Mouse (Mus musculus) stomach, embryonic 14.5 days (tissue): ENCODE data around the gene Htt. TPM values are rescaled to one million over a fixed set of nuclear protein-coding genes. Genes with fewer than 3 reads are reported as not detected.

ENCODE experiments used
- ATAC-seq: fragments of 200-750 bp; cut with Nextera tagmentation; 2 replicates; pipeline ENCODE4 v1.8.0; 2017; ENCODE audit warnings: low read depth, moderate TSS enrichment; ENCODE audit not compliant: insufficient number of reproducible peaks, insufficient read depth, low FRiP score
- H3K27ac ChIP-seq: fragments of 300-500 bp; sonication (generic); 2 replicates; pipeline ENCODE4 v1.5.1; 2014; ENCODE audit warnings: mild to moderate bottlenecking, low read length, moderate library complexity, mixed read lengths
- H3K27me3 ChIP-seq: fragments of 300-500 bp; sonication (generic); 2 replicates; pipeline ENCODE4 v1.6.1; 2014; ENCODE audit warnings: low read length, control low read depth, mixed read lengths; ENCODE audit not compliant: control insufficient read depth, insufficient read depth
- H3K36me3 ChIP-seq: fragments of 300-500 bp; sonication (generic); 2 replicates; pipeline ENCODE4 v1.6.1; 2014; ENCODE audit warnings: mild to moderate bottlenecking, control low read depth, low read length, moderate library complexity, mixed read lengths; ENCODE audit not compliant: control insufficient read depth, insufficient read depth
- H3K4me1 ChIP-seq: fragments of 300-500 bp; sonication (generic); 2 replicates; pipeline ENCODE4 v1.6.1; 2014; ENCODE audit warnings: low read length, control low read depth, mixed read lengths; ENCODE audit not compliant: control insufficient read depth, insufficient read depth
- H3K4me2 ChIP-seq: fragments of 300-500 bp; sonication (generic); replicated peaks from 2 replicates; pipeline ENCODE4 v1.6.1; 2014; ENCODE audit warnings: low read depth, low read length, control low read depth
- H3K4me3 ChIP-seq: fragments of 300-500 bp; sonication (generic); 2 replicates; pipeline ENCODE4 v1.5.1; 2014; ENCODE audit warnings: low read depth, low read length, control low read depth
- H3K9ac ChIP-seq: fragments of 300-500 bp; sonication (generic); replicated peaks from 2 replicates; pipeline ENCODE4 v1.6.1; 2014; ENCODE audit warnings: low read depth, mild to moderate bottlenecking, control low read depth, low read length, moderate library complexity, mixed read lengths
- H3K9me3 ChIP-seq: fragments of 300-500 bp; sonication (generic); 2 replicates; pipeline ENCODE4 v1.6.1; 2016; ENCODE audit warnings: low read depth, low read length, control low read depth; ENCODE audit not compliant: control insufficient read depth
- WGBS: fragments of 180-500 bp; shearing (Covaris S2); extraction: QIAGEN DNeasy Blood & Tissue Kit; methylation state at CpG from one replicate; pipeline ENCODE4 v1.1.7; 2014; 5-methylcytosine and 5-hydroxymethylcytosine counted together
- microRNA counts: library from miRNA; unstranded; fragments of <30 nt; microRNA quantifications from one replicate; lab custom pipeline; 2016
- microRNA-seq: library from miRNA; unstranded; fragments of <30 nt; microRNA quantifications from one replicate; pipeline ENCODE4, GENCODE M21; 2016
- polyA plus RNA-seq: library from polyadenylated mRNA; unstranded; fragments of >200 nt; fragmentation: Nextera tagmentation; extraction: Ambion mirVana; gene quantifications from 2 replicates; pipeline ENCODE4 v1.2.1, GENCODE M21; 2014

Htt gene
- polyA plus RNA-seq, 1 experiment from 2014 or later: 26.2 TPM

- no peak overlapping the region for H3K4me3 ChIP-seq
- no peaks in the 10 kb centered on the region for H3K27me3 ChIP-seq
- H3K27ac ChIP-seq: no peak overlapping the region
- no peak overlapping the region for H3K4me2 ChIP-seq
- 0 out of 2 replicates have a peak, but pooled peaks cover 5% of the 10 kb centered on the region for H3K4me1 ChIP-seq
- peaks cover 3% of the 10 kb centered on the region; the same call in 1 of the 2 replicates for H3K9me3 ChIP-seq
- no peak for ATAC-seq
- 74% methylated on average over 7 of the region's 7 CpGs for WGBS
- H3K36me3 ChIP-seq: no peaks in the 10 kb centered on the region
- no peak overlapping the region for H3K9ac ChIP-seq
These were observed 194.6 kb downstream of the Htt start for GRCm38 (mm10) chr5:34956151-34956550.

GRCm38 (mm10) chr5:34957015-34957414 lies 195.5 kb downstream of the Htt start:
- peaks cover 3% of the 10 kb centered on the region; the same call in 1 of the 2 replicates for H3K9me3 ChIP-seq
- H3K27me3 ChIP-seq: no peaks in the 10 kb centered on the region
- no peak for ATAC-seq
- 0 out of 2 replicates have a peak, but pooled peaks cover 4% of the 10 kb centered on the region for H3K4me1 ChIP-seq
- no peak overlapping the region for H3K4me2 ChIP-seq
- WGBS: 77% methylated on average over 2 of the region's 2 CpGs
- no peak overlapping the region for H3K4me3 ChIP-seq
- no peaks in the 10 kb centered on the region for H3K36me3 ChIP-seq
- no peak overlapping the region for H3K27ac ChIP-seq
- no peak overlapping the region for H3K9ac ChIP-seq

DNA sequence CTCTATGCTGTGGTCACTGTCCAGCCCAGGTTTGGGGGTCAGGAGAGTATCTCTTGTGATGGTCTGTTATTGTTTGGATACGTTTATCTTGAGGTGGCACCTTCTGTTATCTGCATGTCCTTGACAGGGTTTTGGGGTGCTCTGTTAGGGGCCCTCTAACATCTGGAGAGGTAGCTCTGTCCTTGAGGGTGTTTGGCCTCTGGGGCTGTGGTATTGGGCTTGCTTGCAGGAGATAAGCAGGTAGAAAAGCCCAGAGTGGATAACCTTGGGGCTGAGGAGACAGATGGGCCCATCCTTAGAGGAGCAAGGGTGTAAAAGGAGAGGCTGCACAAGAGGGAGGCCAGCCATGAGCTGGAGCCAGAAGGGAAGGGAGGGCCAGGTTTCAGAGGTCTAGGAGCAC lies 198.5 kb downstream of the Htt start:
- ATAC-seq: no peak; the same call in 1 of the 2 replicates
- Histone ChIP-seq H3K4me2 (no peak overlapping the region), H3K9me3 (no peaks in the 10 kb centered on the region), H3K4me3 (no peak overlapping the region), H3K4me1 (0 out of 2 replicates have a peak, but pooled peaks cover 4% of the 10 kb centered on the region), H3K9ac (no peak overlapping the region), H3K27ac (no peak overlapping the region), H3K36me3 (peaks cover 6% of the 10 kb centered on the region; the same call in 1 of the 2 replicates), H3K27me3 (no peaks in the 10 kb centered on the region)
- WGBS: 72% methylated on average over 1 of the region's 1 CpGs

MicroRNAs within 50 kb of the gene (microRNA counts, 519-probe panel; counts per million panel counts)
- microRNA mmu-miR-467g (lab: Ali Mortazavi, UCI): 2,250 counts per million, percentile 32 among the panel's probes with 10 or more counts

Small RNA genes lying within 50 kb of the gene (microRNA-seq; reads per million reads assigned to microRNA genes)
- gene Mir467g: not detected

Other genes starting within 250 kb of the Htt start
- 21.2 and 23.8 TPM in 2 replicates for gene Tnip2, start 247.7 kb upstream of the Htt start, polyA plus RNA-seq
- 8.5 and 9.4 TPM in 2 replicates for gene Sh3bp2, start 235.9 kb upstream of the Htt start, polyA plus RNA-seq
- gene Add1, start 188.1 kb upstream of the Htt start, polyA plus RNA-seq: 193 and 196 TPM in 2 replicates
- gene Mfsd10, start 124.5 kb upstream of the Htt start, polyA plus RNA-seq: 140 and 141 TPM in 2 replicates
- gene Nop14, start 101.6 kb upstream of the Htt start, polyA plus RNA-seq: 27.1 and 29.1 TPM in 2 replicates
- 1.9 and 2.8 TPM in 2 replicates for gene Grk4, start 101.4 kb upstream of the Htt start, polyA plus RNA-seq
- gene Msantd1, start 146.3 kb downstream of the Htt start, polyA plus RNA-seq: 0.69 and 0.81 TPM in 2 replicates
- 34.2 and 37.4 TPM in 2 replicates for gene Rgs12, start 187.7 kb downstream of the Htt start, polyA plus RNA-seq